Mouse (Mus musculus) heart, postnatal 4 days (tissue): ENCODE measurements around the gene Anks3. TPM values are rescaled to one million over a fixed set of nuclear protein-coding genes. Genes with fewer than 3 reads are reported as not detected.

ENCODE experiments used
- DNase-seq: peaks from one replicate; pipeline ENCODE4 v3.0.0; 2021
- total RNA-seq, 2 experiments: library from RNA; stranded (reverse); gene quantifications; 2 replicates each; pipeline ENCODE4 v1.2.3; 2021

Anks3 gene
- 10 to 100 TPM; 22.4 to 24.3 TPM for total RNA-seq

- DNase-seq, result peak; percentile 97
Observed at GRCm38 (mm10) chr16:4963797-4964709, at the start of gene Anks3. Gene Anks3 (minus strand): TSS chr16:4964205.

- DNase-seq, result peak; percentile 98
Observed at GRCm38 (mm10) chr16:5013054-5013838, 49.2 kb upstream of the Anks3 start, which contains the start of gene Rogdi. Gene Rogdi (minus strand): TSS chr16:5013553.

GRCm38 (mm10) chr16:5012036-5013005, 48.3 kb upstream of the Anks3 start:
- no peak for DNase-seq

GRCm38 (mm10) chr16:5011285-5011684, 47.3 kb upstream of the Anks3 start:
- DNase-seq, result no peak

- DNase-seq, result no peak
Observed at GRCm38 (mm10) chr16:5010371-5010935, 46.4 kb upstream of the Anks3 start.

GRCm38 (mm10) chr16:5008076-5008475, 44.1 kb upstream of the Anks3 start:
- DNase-seq, result no peak

GRCm38 (mm10) chr16:5007492-5007891, 43.5 kb upstream of the Anks3 start:
- no peak for DNase-seq

GRCm38 (mm10) chr16:5007067-5007466, 43.1 kb upstream of the Anks3 start, which contains the start of gene Smim22:
Gene Smim22 (plus strand): TSS chr16:5007288.
- DNase-seq, result no peak

- DNase-seq, result no peak
Observed at GRCm38 (mm10) chr16:5000611-5001010, 36.6 kb upstream of the Anks3 start.

GRCm38 (mm10) chr16:4998984-4999383, 35.0 kb upstream of the Anks3 start:
- DNase-seq, result no peak

- peak; percentile 37 for DNase-seq
Observed at GRCm38 (mm10) chr16:4997553-4997952, 33.5 kb upstream of the Anks3 start, which contains the start of gene Sept12. Gene Sept12 (minus strand): TSS chr16:4997852.

GRCm38 (mm10) chr16:4993276-4993675, 29.3 kb upstream of the Anks3 start:
- no peak for DNase-seq

GRCm38 (mm10) chr16:4984717-4985116, 20.7 kb upstream of the Anks3 start:
- DNase-seq, result no peak

- peak; percentile 32 for DNase-seq
Observed at GRCm38 (mm10) chr16:4979755-4980380, 15.9 kb upstream of the Anks3 start.

GRCm38 (mm10) chr16:4978275-4979051, 14.5 kb upstream of the Anks3 start:
- DNase-seq, result peak; percentile 49

- DNase-seq, result no peak
Observed at GRCm38 (mm10) chr16:4976180-4976579, 12.2 kb upstream of the Anks3 start.

- DNase-seq, result no peak
Observed at GRCm38 (mm10) chr16:4974521-4974920, 10.5 kb upstream of the Anks3 start.

GRCm38 (mm10) chr16:4971626-4972025, 7.6 kb upstream of the Anks3 start:
- peak; percentile 31 for DNase-seq

GRCm38 (mm10) chr16:4969055-4969843, 5.2 kb upstream of the Anks3 start:
- DNase-seq, result no peak
